Mouse (Mus musculus): Measurements from ENCODE around the gene Paqr5.

- no peak for TF ChIP-seq POLR2A (IDR thresholded peaks at IDR 0.05; ENCODE audit: low read depth, low read length)
- no peak for TF ChIP-seq CTCF (IDR thresholded peaks at IDR 0.05; ENCODE audit: extremely low read depth, insufficient read length, insufficient replicate concordance, low read depth, low read length)
These were observed 22.5 kb upstream of the Paqr5 start for GRCm38 (mm10) chr9:62049166-62049565.
